Mouse (Mus musculus) hindlimb bud, embryonic 11.5 days (tissue): ENCODE results near the gene Ttc13.
A peak's percentile ranks its signal among the peaks of the same experiment; 100 is the strongest.

Experiments
- DNase-seq: peaks from one replicate; pipeline ENCODE4 v3.0.0-alpha.2; 2012; ENCODE audit warnings: low read depth, low spot score; ENCODE audit errors: extremely low spot score

Ttc13 gene

DNA sequence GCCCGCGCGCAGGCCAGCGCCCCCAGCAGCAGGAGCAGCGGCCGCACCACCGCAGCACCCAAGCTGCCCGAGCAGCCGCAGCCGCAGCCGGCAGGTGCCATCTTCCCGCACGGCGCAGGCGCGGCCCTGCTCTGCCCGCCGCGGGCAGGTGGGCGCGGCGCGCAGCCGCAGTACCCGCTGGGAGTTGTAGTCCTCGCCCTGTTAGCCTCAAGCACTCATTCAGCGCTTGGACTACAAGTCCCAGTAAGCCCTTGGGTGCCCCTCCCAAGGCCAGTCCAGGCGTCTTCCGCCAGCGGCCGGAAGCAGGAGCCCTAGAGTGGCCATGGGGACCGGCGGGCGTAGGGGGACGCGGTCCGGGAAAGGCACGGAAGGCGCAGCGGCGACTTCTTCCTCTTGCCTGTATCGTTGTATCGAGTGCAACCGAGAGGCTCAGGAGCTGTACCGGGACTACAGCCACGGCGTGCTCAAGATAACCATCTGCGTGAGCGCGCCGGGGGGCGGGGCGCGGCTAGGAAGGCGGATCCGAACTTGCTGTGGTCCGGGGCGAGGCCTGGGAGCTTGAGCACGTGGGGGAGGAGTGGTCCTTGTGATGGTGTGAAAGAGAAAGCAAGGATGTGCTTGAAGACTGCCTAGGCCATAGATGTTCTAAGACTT lies at the start of gene Ttc13, which contains the start of gene Arv1:
TSS of gene Ttc13 (minus strand) at position 122 of the 654 bp plus-strand sequence.
TSS of gene Arv1 (plus strand) at position 278 of the 654 bp plus-strand sequence.
- peak; percentile 96 for DNase-seq

- DNase-seq, result no peak
Measured at GRCm38 (mm10) chr8:124763061-124763460, 41.3 kb upstream of the Ttc13 start.

DNA sequence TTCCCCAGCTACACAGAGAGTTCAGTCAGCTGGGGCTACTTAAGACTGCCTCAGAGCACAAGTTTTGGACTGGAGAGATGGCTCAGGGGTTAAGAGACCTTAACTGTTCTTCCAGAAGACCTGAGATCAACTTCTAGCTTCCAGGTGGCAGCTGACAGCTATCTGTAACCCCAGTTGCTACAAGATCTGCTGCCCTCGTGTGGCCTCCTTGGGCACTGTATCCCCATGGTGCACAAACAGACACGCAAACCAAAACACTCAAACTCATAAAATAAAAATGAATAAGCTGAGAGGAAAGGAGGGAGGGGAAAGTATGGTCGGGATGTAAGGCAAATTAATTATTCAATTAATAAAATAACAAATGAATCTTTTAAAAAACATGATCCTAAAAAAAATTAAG lies 36.8 kb upstream of the Ttc13 start:
- no peak for DNase-seq

GRCm38 (mm10) chr8:124756601-124757000 lies 34.8 kb upstream of the Ttc13 start:
- no peak for DNase-seq

DNA sequence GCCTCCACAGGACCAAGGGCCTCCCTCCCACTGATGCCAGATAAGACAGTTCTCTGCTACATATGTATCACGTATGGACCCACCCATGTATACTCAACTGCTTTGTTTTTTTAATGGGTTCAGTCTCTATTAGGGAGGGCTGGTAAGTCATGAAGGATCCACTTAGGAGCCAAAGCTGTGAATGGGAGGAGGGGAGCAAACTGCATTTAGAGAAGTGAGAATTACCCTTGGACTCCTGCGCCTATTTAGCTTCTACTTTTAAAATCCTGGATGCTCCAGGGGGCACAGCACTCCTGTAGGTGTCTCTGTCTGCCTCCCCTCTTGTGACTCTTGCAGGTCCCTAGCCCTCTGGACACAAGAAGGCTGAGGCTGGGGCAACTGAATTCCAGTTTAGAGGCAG lies 34.4 kb upstream of the Ttc13 start:
- DNase-seq, result no peak

DNA sequence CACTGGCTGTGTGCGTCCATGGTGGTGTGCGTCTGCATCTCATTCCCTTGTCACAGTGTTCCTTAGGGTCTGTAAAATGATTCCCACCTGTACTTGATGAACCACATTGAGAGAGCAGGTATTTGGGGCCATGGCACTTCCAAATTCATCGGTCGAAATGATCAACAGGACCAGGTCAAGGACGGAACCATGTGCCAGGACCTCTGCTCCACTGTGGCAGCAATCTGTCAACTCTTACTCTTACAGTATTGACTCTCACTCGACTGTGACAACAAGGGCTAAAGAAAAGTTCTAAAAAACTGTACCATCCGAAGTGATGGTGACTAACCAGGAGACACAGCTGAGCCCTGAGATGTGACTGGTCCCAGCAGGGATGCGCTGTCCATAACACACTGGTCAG lies 33.7 kb upstream of the Ttc13 start:
- DNase-seq, result no peak

DNA sequence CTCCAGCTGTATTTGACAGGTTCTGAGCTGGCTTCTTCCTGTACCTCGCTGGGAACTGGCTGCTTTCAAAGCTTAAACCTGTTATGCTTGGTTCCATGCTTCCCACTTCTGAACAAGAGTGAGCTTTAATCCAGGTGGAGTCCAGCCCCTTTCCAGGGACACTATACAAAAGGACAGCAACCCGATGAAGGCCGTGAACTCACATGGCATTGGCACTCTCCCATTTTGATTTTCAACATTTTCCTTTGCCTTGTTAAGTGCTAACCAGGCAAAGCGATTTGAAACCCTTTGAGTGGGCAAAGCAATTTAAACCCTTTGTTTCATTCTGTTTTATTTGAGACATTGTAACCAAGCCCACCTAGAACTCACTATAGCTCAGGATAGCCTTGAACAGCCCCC lies 33.0 kb upstream of the Ttc13 start:
- DNase-seq, result no peak

GRCm38 (mm10) chr8:124754101-124754791 lies 32.5 kb upstream of the Ttc13 start:
- DNase-seq, result no peak

DNA sequence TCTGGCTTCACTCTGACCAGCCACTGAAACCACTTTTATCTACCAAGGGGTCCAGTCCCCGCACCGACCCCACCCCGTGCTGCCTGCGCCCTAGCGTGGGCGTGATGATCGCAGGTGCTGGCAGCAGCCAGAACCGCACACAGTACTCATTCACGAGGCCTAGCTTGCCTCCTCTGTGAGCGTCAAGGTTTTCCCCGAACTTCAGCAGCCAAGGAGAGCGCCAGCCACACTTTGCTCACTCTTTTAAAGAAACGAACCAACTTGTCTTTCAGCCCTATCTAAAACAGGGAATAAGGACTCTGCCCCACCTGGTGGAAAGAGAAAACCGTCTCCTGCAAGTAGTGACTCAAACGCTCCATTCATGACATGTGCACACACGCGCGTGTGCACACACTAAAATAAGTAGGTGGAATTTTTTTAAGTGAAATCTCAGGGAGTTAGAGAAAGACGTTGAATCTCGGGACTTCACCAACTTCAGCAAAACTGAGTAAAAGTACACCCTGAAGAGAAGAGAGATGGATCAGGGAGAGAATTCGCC lies 30.6 kb upstream of the Ttc13 start:
- DNase-seq, result no peak

DNA sequence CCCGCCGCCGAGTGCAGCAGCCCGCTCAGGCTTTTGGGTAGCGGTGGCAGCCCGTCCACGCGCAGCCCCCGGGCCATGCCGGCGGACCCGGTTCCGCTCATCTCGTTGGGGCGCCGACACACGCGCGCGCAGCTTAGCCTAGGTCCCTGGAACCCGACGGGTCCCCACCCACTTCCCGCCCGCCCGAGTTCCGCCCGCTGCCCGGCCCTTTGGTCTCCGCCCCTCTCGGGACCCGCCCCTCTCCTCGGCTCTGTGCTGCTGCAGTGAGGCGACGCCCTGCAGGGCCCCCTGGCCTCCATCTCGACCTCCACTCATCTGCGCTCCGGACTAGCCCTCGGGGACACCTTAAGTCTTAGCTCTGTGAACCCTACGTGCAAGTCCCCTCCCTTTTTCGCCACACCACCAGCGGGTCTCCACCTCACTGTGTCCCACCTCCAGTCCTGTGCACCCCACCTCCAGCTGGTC lies 30.0 kb upstream of the Ttc13 start, which contains the start of gene Fam89a:
TSS of gene Fam89a (minus strand) at position 124 of the 465 bp plus-strand sequence.
- DNase-seq, result no peak

DNA sequence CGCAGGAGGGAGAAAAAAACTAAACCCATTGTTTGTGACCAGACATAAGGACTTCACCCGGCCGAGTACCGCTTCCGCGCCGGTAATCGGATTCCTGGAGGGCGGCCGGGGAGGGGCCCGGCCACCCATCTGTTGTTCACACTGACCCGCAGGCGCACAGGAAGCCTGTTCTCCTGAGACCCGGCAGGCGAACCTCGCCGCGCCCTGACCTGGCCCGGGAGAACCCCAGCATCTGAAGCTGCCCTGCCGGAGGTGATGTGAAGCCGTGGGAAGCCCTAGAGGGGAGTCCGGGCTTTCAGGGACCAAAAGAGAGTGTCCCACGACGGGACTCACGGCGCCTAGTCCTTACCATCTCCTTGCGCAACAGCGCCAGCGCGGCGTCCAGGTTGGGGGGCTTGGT lies 29.4 kb upstream of the Ttc13 start:
- DNase-seq, result no peak

- DNase-seq, result no peak
Measured at GRCm38 (mm10) chr8:124746661-124747060, 24.9 kb upstream of the Ttc13 start.

DNA sequence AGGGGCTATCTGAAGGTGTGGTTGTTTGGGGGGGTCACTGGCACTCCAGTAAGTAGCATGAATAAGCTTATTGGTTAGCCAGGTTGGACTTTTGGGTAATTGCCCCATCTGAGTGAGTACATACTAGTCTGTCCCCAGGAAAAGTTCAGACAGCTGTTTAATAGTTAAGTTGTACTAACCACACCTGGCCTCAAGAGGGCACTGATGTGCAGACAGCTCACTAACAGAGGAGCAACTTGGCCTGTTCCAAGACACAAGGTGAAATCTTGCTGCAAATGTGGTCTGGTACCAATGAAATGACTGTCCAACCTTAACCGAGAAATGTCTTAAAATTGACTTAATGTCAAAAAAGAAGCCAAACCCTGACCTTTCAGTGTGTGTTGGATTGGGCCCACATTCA lies 17.5 kb upstream of the Ttc13 start:
- DNase-seq, result no peak

- no peak for DNase-seq
Measured at GRCm38 (mm10) chr8:124735371-124735911, 13.7 kb upstream of the Ttc13 start.

GRCm38 (mm10) chr8:124732828-124733227 lies 11.0 kb upstream of the Ttc13 start:
- DNase-seq, result no peak

GRCm38 (mm10) chr8:124724301-124724700 lies 2.5 kb upstream of the Ttc13 start:
- no peak for DNase-seq

- no peak for DNase-seq
Measured at GRCm38 (mm10) chr8:124720938-124721861, 583 bp downstream of the Ttc13 start.

- no peak for DNase-seq
Measured at GRCm38 (mm10) chr8:124720133-124720532, 1.6 kb downstream of the Ttc13 start.

- DNase-seq, result no peak
Measured at GRCm38 (mm10) chr8:124715736-124716135, 6.0 kb downstream of the Ttc13 start.

DNA sequence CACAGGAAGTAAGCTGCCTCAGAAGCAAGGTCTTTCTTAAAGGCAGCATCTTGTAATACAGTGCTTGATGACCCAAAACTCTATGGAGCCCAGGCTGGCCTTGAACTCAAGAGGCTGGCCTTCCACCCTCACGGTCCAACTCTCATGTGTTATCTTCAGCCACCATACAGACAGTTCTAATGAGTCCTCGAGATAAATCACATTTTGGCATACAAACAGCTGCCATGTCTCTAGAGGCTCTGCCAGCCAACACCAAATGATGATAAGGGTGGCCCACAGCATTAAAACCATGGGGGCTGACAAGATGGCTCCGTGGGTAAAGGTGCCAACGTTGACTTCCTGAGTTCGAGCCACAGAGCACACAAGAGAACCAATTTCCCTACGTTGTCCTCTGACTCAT lies 8.6 kb downstream of the Ttc13 start:
- no peak for DNase-seq

- DNase-seq, result no peak
Measured at GRCm38 (mm10) chr8:124705823-124706222, 16.0 kb downstream of the Ttc13 start.
